Mouse (Mus musculus) CH12.LX (cell line): Measurements from ENCODE around the gene Trim26. TPM values are rescaled to one million over a fixed set of nuclear protein-coding genes. Genes with fewer than 3 reads are reported as not detected.

ENCODE experiments used
- DNase-seq: peaks from one replicate; pipeline ENCODE4 v3.0.0-alpha.2; 2013; ENCODE audit errors: extremely low read depth
- H3K27ac ChIP-seq: 2 replicates; pipeline ENCODE4 v1.5.1; 2012; ENCODE audit warnings: low read depth, mild to moderate bottlenecking, control low read depth, moderate library complexity; ENCODE audit not compliant: insufficient read depth
- H3K27me3 ChIP-seq: replicated peaks from 2 replicates; pipeline ENCODE3; 2012; ENCODE audit warnings: inconsistent platforms
- H3K36me3 ChIP-seq, 2 experiments: replicated peaks in 1 of 2; 2 replicates each; pipeline versions ENCODE3 to v1.6.1; 2012; ENCODE audit warnings: inconsistent platforms in 1 of 2, low read length in 1 of 2, mild to moderate bottlenecking in 1 of 2, mixed read lengths in 1 of 2, moderate library complexity in 1 of 2; ENCODE audit not compliant: control insufficient read depth in 1 of 2, insufficient read depth in 1 of 2
- H3K4me1 ChIP-seq, 2 experiments: 2 replicates each; pipeline ENCODE4 v1.6.1; 2012; ENCODE audit warnings: inconsistent platforms in 1 of 2, moderate library complexity in 1 of 2; ENCODE audit not compliant: insufficient read depth in 2 of 2, control insufficient read depth in 1 of 2
- H3K4me2 ChIP-seq: 2 replicates; pipeline ENCODE4 v1.6.1; 2012; ENCODE audit warnings: low read depth, mild to moderate bottlenecking, control low read depth; ENCODE audit not compliant: poor library complexity, insufficient read depth, severe bottlenecking
- H3K4me3 ChIP-seq, 3 experiments: fragments of 150-350 bp in 1 of 3; sonication (generic) in 1 of 3; replicated peaks in 1 of 3; 2 replicates each; pipeline versions ENCODE3 to v1.5.1; 2011 to 2012; ENCODE audit warnings: low read depth in 2 of 3, low read length in 2 of 3, mild to moderate bottlenecking in 2 of 3, moderate library complexity in 2 of 3, control low read depth in 1 of 3, improper control_type of control experiment in 1 of 3, inconsistent platforms in 1 of 3, mixed read lengths in 1 of 3; ENCODE audit not compliant: poor library complexity in 1 of 3
- H3K79me2 ChIP-seq: replicated peaks from 2 replicates; pipeline ENCODE4 v1.6.1; 2012; ENCODE audit warnings: mild to moderate bottlenecking, moderate library complexity; ENCODE audit not compliant: control insufficient read depth, poor library complexity, insufficient read depth, severe bottlenecking; ENCODE audit errors: extremely low read depth
- H3K9ac ChIP-seq: 2 replicates; pipeline ENCODE4 v1.6.1; 2012; ENCODE audit warnings: low read depth, mild to moderate bottlenecking, control low read depth, moderate library complexity; ENCODE audit not compliant: insufficient read depth
- H3K9me3 ChIP-seq: replicated peaks from 2 replicates; pipeline ENCODE3; 2012; ENCODE audit warnings: low read length, inconsistent platforms, mixed read lengths
- CHD2 ChIP-seq: IDR thresholded peaks from 2 replicates; pipeline ENCODE4 v1.6.1; 2011; ENCODE audit warnings: low read length, improper control_type of control experiment
- EP300 ChIP-seq: IDR thresholded peaks from 2 replicates; pipeline ENCODE4 v1.6.1; 2011; ENCODE audit warnings: low read length, improper control_type of control experiment
- GABPA ChIP-seq: IDR thresholded peaks from 2 replicates; pipeline ENCODE4 v1.6.1; 2012; ENCODE audit warnings: low read depth, low read length, improper control_type of control experiment, inconsistent platforms; ENCODE audit not compliant: insufficient replicate concordance
- HCFC1 ChIP-seq: IDR thresholded peaks from 2 replicates; pipeline ENCODE4 v1.6.1; 2012; ENCODE audit warnings: low read depth, mild to moderate bottlenecking, inconsistent platforms, low read length, improper control_type of control experiment
- JUND ChIP-seq: conservative IDR thresholded peaks from 2 replicates; pipeline ENCODE4 v1.6.1; 2011; ENCODE audit warnings: low read depth, low read length, improper control_type of control experiment
- KAT2A ChIP-seq: IDR thresholded peaks from 2 replicates; pipeline ENCODE4 v1.6.1; 2012; ENCODE audit warnings: low read length, improper control_type of control experiment, inconsistent platforms; ENCODE audit not compliant: insufficient replicate concordance
- MAFK ChIP-seq: IDR thresholded peaks from 2 replicates; pipeline ENCODE4 v1.6.1; 2011; ENCODE audit warnings: low read length, improper control_type of control experiment; ENCODE audit not compliant: insufficient replicate concordance
- MXI1 ChIP-seq: IDR thresholded peaks from 2 replicates; pipeline ENCODE4 v1.6.1; 2011; ENCODE audit warnings: mild to moderate bottlenecking, low read depth, low read length, improper control_type of control experiment
- NRF1 ChIP-seq: IDR thresholded peaks from 2 replicates; pipeline ENCODE4 v1.6.1; 2014; ENCODE audit warnings: low read depth, mild to moderate bottlenecking, inconsistent platforms, low read length, improper control_type of control experiment, moderate library complexity
- POLR2AphosphoS2 ChIP-seq: IDR thresholded peaks from 2 replicates; pipeline ENCODE4 v1.6.1; 2011; ENCODE audit warnings: low read depth, low read length, improper control_type of control experiment
- TCF12 ChIP-seq: IDR thresholded peaks from 2 replicates; pipeline ENCODE4 v1.6.1; 2014; ENCODE audit warnings: low read depth, mild to moderate bottlenecking, inconsistent platforms, low read length, improper control_type of control experiment
- UBTF ChIP-seq: IDR thresholded peaks from 2 replicates; pipeline ENCODE4 v1.6.1; 2012; ENCODE audit warnings: low read depth, mild to moderate bottlenecking, inconsistent platforms, low read length, improper control_type of control experiment, moderate library complexity
- USF2 ChIP-seq: conservative IDR thresholded peaks from 2 replicates; pipeline ENCODE4 v1.6.1; 2011; ENCODE audit warnings: low read depth, low read length, improper control_type of control experiment
- ZMIZ1 ChIP-seq: IDR thresholded peaks from 2 replicates; pipeline ENCODE4 v1.6.1; 2012; ENCODE audit warnings: low read depth, mild to moderate bottlenecking, inconsistent platforms, low read length, improper control_type of control experiment
- ZNF384 ChIP-seq: IDR thresholded peaks from 2 replicates; pipeline ENCODE4 v1.6.1; 2012; ENCODE audit warnings: low read depth, low read length, improper control_type of control experiment, inconsistent platforms
- dilution Hi-C: fragments of 300-500 bp; cut with MboI; formaldehyde crosslinking; loops from 2 replicates; pipeline ENCODE4 v1.14.3; 2020; ENCODE audit warnings: low sequenced_read_pairs; ENCODE audit not compliant: extremely low pct_unique_long_range_greater_than_20kb, extremely low pct_ligation_motif_present
- in situ Hi-C: fragments of 300-500 bp; cut with MboI; formaldehyde crosslinking; loops from 3 replicates; pipeline ENCODE4 v1.14.3; 2019; ENCODE audit warnings: low sequenced_read_pairs, low pct_ligation_motif_present, low pct_unique_long_range_greater_than_20kb, mixed read lengths
- polyA plus RNA-seq: library from polyadenylated mRNA; unstranded; fragments of >175 nt; gene quantifications from 2 replicates; pipeline ENCODE4 v1.2.1, GENCODE M21; 2012; ENCODE audit warnings: low read depth; ENCODE audit not compliant: insufficient read length
- total RNA-seq, 2 experiments: library from RNA; depleted of rRNA; stranded (reverse); fragments of 300-350 nt in 1 of 2; fragments of >200 nt in 1 of 2; gene quantifications; 2 replicates each; pipeline ENCODE4 v1.2.3; 2012 to 2014

Gene Trim26
- total and polyA plus RNA-seq, 3 experiments = 14.2 to 67.1 (median 17.1) TPM

DNA sequence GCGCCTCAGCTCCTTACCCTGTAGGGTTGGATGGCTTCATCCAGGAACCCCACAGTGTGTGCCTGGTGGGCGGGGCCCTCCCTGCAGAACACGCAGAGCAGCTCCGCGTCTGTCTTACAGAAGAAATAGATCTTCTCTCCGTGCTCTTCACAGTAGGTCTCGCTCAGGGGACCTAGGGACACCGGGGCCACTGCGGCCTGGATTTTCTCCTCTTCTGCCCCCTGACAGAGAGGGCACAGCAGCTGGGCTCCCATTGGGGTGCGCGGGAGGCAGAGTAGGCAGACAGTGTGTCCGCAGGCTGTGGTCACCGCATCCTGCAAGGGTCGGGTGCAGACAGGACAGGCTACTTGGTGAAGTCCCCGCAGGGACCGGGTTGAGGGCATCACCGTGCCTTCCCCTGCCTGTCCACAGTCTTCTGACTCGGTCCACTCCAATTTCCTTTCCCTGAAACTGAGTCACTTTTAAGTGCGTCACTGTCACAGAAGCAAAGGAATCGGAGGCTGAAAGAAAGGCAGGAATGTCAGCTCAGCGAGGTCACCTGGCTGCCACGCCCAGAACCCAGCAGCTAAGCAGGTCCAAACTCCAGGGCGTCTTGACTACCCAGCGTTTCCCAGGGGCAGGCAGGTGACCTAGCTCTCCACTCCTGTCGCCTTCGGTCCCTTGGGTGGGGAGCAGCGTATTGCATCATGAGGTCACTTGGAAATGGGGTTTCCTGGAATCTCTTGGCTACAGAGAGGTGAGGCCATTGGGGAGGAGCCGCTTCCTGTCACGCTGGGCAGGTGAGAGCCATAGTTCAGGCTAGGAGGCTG lies 30.0 kb downstream of the Trim26 start, which contains the start of gene Trim15:
Trim15 (minus strand) TSS at position 492 of the 809 bp plus-strand sequence.
- H3K4me2 ChIP-seq = peak within 1 kb of the TSS; percentile 22; the same call in 1 of the 2 replicates
- H3K4me1 ChIP-seq = no peaks in the 10 kb centered on the region; a peak in 1 of 4 replicates
- dilution Hi-C loops (no loop called here), in situ Hi-C loops (no loop called here)
- TF ChIP-seq ZNF384 (no peak), EP300 (no peak), POLR2AphosphoS2 (no peak), JUND (no peak), TCF12 (no peak), NRF1 (no peak), USF2 (no peak), ZMIZ1 (no peak), KAT2A (no peak), HCFC1 (no peak), CHD2 (no peak), MXI1 (no peak), GABPA (no peak), UBTF (no peak)
- no peaks in the 10 kb centered on the region for H3K36me3 ChIP-seq
- H3K27me3 ChIP-seq = peaks cover 4% of the 10 kb centered on the region
- no peaks in the 10 kb centered on the region for H3K79me2 ChIP-seq
- H3K4me3 ChIP-seq = peak within 1 kb of the TSS in 1 of 3 experiments; percentile 8
- no peak for DNase-seq
- H3K27ac ChIP-seq = no peak within 1 kb of the TSS
- H3K9ac ChIP-seq = no peak within 1 kb of the TSS
- no peaks in the 10 kb centered on the region for H3K9me3 ChIP-seq

DNA sequence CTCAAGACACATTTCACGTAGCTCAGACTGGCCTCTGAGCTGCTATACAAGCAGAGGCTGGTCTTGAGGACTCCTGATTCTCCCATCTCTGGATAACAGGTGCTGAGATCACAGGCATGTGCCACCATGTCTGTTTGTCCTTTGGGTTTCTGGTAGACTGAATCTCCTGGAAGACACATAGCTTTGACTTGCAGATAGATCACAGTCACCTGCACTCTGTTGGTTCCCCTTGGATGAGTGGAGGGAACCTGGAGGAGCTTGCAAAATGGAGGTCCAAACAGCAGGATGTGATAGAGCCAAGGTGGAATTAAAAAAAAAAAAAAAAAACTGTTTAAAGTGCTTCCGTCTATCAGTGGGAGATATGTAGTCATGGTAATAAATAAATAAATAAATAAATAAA lies 31.9 kb downstream of the Trim26 start:
- H3K4me3 ChIP-seq = no peak overlapping the region
- H3K9me3 ChIP-seq = no peaks in the 10 kb centered on the region
- DNase-seq = no peak
- H3K36me3 ChIP-seq = no peaks in the 10 kb centered on the region
- TF ChIP-seq EP300 (no peak), HCFC1 (no peak), UBTF (no peak), GABPA (no peak), MXI1 (no peak), MAFK (no peak)
- in situ Hi-C loops = no loop called here
- H3K9ac ChIP-seq = no peak overlapping the region
- H3K27ac ChIP-seq = no peak overlapping the region
- no peaks in the 10 kb centered on the region for H3K79me2 ChIP-seq
- H3K27me3 ChIP-seq = peaks cover 10% of the 10 kb centered on the region
- H3K4me1 ChIP-seq = no peaks in the 10 kb centered on the region; a peak in 1 of 4 replicates
- dilution Hi-C loops = no loop called here
- H3K4me2 ChIP-seq = no peak overlapping the region
